Mouse (Mus musculus) bone marrow macrophage, adult 2 months (primary cell): Measurements from ENCODE around the gene Pla2g2d.

Experiments
- CTCF ChIP-seq: IDR thresholded peaks from 2 replicates; pipeline ENCODE4 v1.5.1; 2012; ENCODE audit warnings: low read depth, mild to moderate bottlenecking, low read length, moderate library complexity
- POLR2A ChIP-seq: IDR thresholded peaks from 2 replicates; pipeline ENCODE4 v1.6.1; 2012; ENCODE audit warnings: mild to moderate bottlenecking, low read depth, low read length, borderline replicate concordance

DNA sequence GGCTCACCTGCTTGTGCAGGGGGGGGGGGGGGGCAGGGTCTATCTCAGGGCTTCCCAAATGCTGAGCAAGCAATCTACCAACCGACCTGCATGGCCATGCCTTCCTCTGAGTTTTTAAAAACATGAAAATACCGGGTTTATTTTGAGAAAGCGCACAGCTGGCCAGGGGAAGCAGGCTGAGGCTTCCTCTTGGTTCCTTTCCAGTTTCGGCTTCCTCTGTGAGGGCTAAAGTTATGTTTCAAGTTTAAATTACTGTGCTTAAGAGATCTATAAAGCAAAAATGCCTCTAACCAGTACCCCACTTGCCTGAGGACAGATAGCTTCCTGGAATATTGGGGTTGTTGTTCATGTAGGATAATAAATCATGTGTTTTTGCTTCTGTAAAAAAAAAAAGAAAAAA is 10.6 kb downstream of the Pla2g2d start:
- TF ChIP-seq CTCF (no peak), POLR2A (no peak)
